Mouse (Mus musculus) kidney, postnatal 10 days (tissue): ENCODE measurements around the gene Lims1.

Experiments used
- DNase-seq: peaks from one replicate; pipeline ENCODE4 v3.0.0; 2021; ENCODE audit warnings: mixed read lengths

The Lims1 gene

GRCm38 (mm10) chr10:58351670-58352069 is 28.4 kb downstream of the Lims1 start:
- no peak for DNase-seq

DNA sequence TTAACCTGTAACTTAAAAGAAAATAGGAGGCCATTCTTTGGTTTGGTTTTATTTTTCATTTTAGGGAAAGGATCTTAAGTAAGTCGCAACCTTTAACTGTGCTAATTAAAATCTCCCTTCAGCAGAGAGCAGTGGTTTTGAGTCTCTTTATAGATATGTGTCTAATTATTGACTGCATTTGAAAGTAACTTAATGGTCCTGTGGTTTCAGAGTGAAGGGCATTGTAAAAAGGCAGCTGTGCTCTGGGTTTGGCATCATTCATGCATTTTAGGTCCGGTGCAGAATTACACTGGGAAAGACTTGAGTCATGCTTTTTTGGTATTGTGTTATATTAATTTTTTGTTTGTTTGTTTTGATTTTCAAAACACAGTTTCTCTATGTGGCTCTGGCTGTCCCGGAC is 29.1 kb downstream of the Lims1 start:
- no peak for DNase-seq

- DNase-seq: peak; percentile 24
Observed at GRCm38 (mm10) chr10:58354561-58354960, 31.3 kb downstream of the Lims1 start.

- DNase-seq: no peak
Observed at GRCm38 (mm10) chr10:58356460-58356859, 33.2 kb downstream of the Lims1 start.

GRCm38 (mm10) chr10:58359123-58359522 is 35.9 kb downstream of the Lims1 start:
- peak; percentile 67 for DNase-seq

GRCm38 (mm10) chr10:58359952-58360351 is 36.7 kb downstream of the Lims1 start:
- no peak for DNase-seq

DNA sequence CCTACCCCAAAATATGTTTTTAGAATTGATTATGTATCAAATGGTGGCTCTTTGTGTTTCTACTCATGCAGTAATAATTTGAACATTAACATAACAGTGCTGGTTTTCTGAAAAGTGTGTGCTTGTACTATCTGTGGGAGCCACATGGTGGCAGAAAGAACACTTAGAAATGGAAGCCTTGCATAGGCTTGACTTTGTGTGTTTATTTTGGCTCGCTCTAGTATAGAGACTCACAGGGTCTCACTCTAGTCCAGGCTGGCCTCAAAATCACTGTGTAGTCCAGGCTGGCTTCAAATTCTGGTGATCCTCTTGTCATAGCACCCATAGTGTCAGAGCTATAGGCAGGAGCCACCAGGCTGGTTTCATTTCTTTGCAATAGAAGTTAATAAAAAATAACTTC is 39.5 kb downstream of the Lims1 start:
- DNase-seq: peak; percentile 44

DNA sequence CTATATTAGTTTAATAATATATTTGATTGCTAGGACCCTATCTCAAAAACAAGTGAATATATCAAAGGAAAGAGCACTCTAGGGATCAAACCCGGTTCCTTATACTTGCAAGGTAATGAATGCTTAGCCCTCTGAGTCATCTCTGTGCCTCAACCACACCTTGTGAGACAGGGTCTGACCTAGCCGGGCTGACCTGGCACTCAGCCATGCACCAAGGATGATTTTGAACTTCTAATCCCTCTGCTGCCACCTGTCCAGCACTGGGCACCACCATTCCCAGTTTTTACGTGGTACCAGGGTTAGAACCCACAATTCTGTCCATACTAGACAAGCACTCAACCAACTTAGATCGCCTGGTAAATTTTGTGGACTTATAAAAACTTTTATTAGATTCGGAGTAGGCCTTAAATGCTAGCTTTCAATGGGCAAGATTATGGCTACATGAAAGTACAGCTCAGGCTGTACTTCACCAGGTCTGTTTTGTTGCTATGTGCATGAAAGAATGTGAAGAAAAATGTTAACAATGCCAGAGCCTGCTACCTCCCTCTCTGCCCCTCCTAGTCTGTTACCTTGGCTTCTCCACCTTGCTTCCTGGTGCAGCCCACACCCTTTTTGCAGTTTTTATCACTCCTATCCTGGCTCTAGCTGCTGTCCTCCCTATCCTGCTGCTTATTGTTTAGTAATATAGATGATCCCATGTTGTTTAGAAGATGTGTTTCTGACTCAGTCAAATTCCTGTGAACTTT is 41.7 kb downstream of the Lims1 start:
- DNase-seq: peak; percentile 28

- no peak for DNase-seq
Observed at GRCm38 (mm10) chr10:58368791-58369706, 45.8 kb downstream of the Lims1 start.

DNA sequence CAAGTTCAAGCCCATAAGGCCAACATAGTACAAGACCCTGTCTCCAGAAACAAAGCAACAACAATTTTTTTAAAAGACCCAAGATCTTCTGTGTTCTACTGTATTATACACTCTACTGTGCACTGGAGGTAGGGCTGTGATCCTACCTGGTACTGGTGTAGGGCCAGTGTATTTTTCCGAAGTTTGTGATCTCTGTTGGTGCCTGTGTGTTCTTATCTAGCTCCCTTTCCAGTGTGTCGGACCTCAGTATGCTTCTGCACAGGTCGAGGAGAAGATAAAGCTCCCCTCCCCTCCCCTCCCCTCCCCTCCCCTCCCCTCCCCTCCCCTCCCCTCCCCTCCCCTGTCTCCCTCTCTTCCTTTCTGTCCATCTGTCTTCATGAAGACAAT is 46.4 kb downstream of the Lims1 start:
- DNase-seq: no peak

DNA sequence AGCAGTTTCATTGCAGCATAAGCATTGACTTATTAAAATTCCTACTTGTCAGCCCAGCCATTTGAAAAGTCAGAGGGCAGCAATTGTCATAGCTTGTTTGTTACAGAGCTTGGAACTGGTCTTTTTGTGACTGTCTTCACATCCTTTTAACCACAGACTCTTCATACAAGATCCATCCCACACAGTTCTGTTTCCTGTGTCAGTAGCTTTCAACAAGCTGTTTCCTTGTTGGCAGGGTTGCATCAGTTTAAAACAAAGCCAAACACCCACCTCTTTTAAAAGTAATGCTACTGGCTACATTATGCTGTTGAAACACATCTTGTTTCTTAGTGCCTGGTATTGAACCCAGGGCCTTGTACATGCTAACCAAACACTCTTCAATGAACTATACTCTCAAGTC is 46.9 kb downstream of the Lims1 start:
- DNase-seq: no peak

GRCm38 (mm10) chr10:58370559-58370958 is 47.3 kb downstream of the Lims1 start:
- no peak for DNase-seq

- peak; percentile 41 for DNase-seq
Observed at GRCm38 (mm10) chr10:58371279-58371842, 48.1 kb downstream of the Lims1 start.

DNA sequence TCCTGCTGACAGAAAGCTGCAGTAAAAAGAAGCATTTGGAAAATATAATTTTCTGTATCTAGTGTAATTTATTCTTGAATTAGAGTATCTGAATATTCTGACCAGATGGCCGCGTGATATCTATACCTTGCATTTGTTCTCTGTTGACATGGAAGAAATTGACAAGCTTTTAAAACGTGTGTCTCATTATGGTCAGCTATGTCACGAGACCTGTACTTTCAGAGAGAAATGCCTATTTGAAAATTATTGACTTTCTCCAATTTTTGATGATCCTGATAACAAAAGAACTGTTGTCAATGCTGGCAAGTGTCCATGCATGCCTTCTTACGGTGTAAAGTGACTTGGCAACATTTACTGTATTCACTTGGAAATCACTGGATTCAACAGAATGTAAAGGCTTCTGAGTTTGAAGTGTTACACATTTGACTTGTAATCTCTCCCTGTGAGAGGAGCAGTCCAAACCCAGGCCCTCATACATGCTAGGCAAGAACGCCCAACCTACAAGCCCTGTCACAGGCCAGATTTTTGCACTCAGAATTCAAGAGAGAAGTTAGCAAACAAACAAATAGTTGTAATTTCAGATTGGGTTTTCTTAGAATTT is 49.3 kb downstream of the Lims1 start:
- DNase-seq: no peak

GRCm38 (mm10) chr10:58373829-58374228 is 50.6 kb downstream of the Lims1 start:
- no peak for DNase-seq

DNA sequence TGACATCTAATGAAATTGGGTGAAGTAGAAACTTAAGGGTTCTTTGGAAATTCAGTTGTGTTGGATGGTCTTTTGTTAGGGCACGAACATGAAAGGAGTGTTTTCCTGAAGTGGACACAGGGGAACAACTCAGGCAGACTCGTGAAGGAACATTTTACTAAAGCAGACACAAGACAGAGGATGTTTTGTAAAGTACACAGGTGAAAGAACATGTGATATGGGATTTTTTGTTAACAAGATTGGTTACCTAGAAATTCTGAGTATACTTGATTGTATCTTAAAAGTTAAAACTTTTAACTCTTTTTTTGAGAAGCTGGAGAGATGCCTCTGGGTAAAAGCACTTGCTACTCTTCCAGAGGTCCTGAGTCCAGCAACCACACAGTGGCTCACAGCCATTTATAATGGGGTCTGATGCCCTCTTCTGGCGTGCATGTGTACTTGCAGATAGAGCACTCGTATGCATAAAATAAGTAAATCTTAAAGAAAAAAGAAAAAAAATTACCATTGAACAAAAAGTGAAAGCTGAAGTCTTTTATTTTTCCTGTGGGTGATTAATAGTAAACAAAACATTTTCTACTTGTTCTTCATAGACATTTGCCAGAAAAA is 54.4 kb downstream of the Lims1 start:
- peak; percentile 70 for DNase-seq

GRCm38 (mm10) chr10:58378380-58378779 is 55.1 kb downstream of the Lims1 start:
- DNase-seq: no peak

DNA sequence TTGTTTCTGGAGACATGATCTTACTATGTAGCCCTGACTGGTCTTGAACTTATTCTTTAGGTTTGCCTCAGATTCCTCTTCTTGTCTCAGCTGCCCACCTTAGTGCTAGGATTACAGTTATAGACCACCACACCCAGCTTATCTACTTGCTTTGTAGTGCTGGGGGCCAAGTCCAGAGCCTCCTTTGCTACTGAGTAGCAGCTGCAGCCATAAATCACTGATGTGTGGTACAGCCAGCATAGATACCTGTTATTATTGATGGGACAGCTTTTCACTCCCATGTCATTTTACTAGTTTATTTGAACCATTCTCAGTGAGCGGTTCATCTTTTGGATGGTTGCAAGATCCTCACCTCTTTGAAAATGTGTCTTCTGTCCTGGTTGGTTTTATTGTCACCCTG is 56.4 kb downstream of the Lims1 start:
- DNase-seq: no peak

DNA sequence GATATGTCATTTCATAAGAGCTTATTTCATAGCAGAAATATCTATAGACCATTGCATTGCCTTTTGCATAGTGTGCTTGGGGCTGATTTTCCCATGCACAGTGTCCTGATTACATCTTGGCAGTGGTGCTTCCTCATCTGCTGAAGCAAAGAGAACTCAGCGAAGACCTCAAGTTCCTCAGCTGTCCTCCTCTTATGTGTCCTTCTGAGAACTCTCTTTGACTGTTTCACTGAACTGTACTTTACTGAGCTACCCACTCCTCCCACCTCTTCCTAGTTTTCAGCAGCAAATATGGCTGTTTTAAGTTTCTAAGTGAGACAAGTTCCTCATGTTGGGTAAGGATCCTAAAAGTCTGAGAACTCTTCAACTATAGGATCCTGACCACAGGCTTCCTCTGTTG is 58.6 kb downstream of the Lims1 start:
- DNase-seq: no peak

DNA sequence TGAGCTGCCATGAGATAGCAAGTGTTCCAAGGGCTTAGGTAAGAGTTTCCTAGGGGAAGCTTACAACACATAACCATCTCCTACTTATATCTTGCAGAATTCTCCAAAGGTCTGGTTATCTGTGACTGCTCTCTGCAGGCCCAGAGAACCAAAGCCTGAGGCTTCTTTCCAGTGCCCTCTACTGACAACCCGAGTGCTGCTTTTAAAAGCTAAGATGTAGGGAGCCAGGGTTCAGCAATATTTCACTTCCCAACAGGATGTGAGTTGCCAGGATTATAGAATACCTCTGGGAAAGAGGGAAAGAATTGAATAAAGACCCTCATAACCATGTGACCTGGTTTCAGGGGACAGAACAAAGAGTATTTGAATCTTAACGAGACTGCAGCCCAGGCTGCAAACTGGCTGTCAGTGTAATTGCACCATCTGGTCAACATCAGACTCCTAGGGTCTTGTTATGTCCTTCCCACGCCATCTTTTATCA is 59.4 kb downstream of the Lims1 start:
- no peak for DNase-seq

DNA sequence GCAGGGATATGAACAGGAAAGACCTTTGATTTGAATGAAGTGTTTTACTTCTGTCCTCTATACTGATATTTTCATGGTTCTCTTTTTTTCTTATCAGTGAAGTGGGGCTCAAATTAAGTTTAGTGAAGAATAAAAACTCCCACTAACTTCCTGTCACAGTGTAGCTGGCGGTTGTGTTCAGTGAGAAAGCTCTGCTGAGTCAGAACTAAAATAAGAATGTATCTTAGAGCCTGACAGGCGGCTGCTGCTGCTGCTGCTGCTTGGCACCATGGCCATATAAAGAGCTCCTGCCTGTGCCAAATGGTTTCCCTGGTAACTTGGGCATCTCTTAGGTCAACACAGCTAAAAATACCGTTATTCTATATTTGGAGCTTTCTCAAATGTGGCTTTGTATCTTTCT is 60.0 kb downstream of the Lims1 start:
- peak; percentile 32 for DNase-seq

GRCm38 (mm10) chr10:58383761-58384160 is 60.5 kb downstream of the Lims1 start:
- no peak for DNase-seq

DNA sequence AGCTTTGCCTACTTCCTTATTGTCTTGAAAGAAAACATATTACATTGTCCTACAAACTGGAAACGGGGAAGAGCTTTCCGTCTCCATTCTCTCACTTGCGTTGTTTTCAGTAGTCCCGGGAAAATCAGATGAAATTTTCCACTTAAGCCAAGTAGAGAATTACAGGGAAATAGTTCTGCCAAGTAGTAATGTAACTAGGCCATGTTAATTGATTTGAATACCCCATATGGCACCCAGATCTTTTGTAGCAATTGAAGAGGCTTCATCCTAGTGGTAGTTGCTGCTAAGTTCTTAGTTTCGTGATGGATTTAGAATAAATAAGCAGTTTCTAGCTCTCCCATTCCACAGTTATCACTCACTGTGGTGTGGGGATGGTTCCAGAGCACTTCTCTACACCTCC is 62.4 kb downstream of the Lims1 start:
- no peak for DNase-seq
